Mouse (Mus musculus) ES-E14 (cell line): Measurements from ENCODE around the gene Aco2.

Source experiments
- CHD2 ChIP-seq: IDR thresholded peaks from 2 replicates; pipeline ENCODE4 v1.6.1; 2014; ENCODE audit warnings: mild to moderate bottlenecking, low read depth, low read length, inconsistent platforms
- HCFC1 ChIP-seq: IDR thresholded peaks from 2 replicates; pipeline ENCODE4 v1.6.1; 2012; ENCODE audit warnings: low read length, inconsistent platforms, borderline replicate concordance; ENCODE audit not compliant: insufficient read depth
- ZC3H11A ChIP-seq: IDR thresholded peaks from 2 replicates; pipeline ENCODE4 v1.6.1; 2012; ENCODE audit warnings: low read depth, mild to moderate bottlenecking, inconsistent platforms, low read length, borderline replicate concordance
- ZNF384 ChIP-seq: IDR thresholded peaks from 2 replicates; pipeline ENCODE4 v1.6.1; 2012; ENCODE audit warnings: low read depth, low read length, inconsistent platforms

GRCm38 (mm10) chr15:81939157-81939715 lies 67.1 kb downstream of the Aco2 start:
- no peak for TF ChIP-seq CHD2
- TF ChIP-seq ZC3H11A: no peak
- TF ChIP-seq ZNF384: no peak
- no peak for TF ChIP-seq HCFC1
